Mouse (Mus musculus) forebrain, embryonic 14.5 days (tissue): ENCODE measurements around the gene Mesp2. TPM values are rescaled to one million over a fixed set of nuclear protein-coding genes. Genes with fewer than 3 reads are reported as not detected.

Experiments
- polyA plus RNA-seq: library from polyadenylated mRNA; unstranded; fragments of >200 nt; fragmentation: Nextera tagmentation; extraction: Ambion mirVana; gene quantifications from 2 replicates; pipeline ENCODE4 v1.2.1, GENCODE M21; 2014

The Mesp2 gene
- polyA plus RNA-seq, 1 experiment from 2014 or later: 2.2 TPM

Other genes starting within 250 kb of the Mesp2 start
- 1.6 and 4.2 TPM in 2 replicates for gene Rhcg, start 193.1 kb upstream of the Mesp2 start, polyA plus RNA-seq
- 3.5 and 3.6 TPM in 2 replicates for gene Ticrr, start 150.5 kb upstream of the Mesp2 start, polyA plus RNA-seq
- 1.9 and 2.5 TPM in 2 replicates for gene Kif7, start 95.0 kb upstream of the Mesp2 start, polyA plus RNA-seq
- not detected in 2 replicates for gene Plin1, start 77.8 kb upstream of the Mesp2 start, polyA plus RNA-seq
- 15.1 and 16.7 TPM in 2 replicates for gene Pex11a, start 67.6 kb upstream of the Mesp2 start, polyA plus RNA-seq
- gene Wdr93, start 67.6 kb upstream of the Mesp2 start, polyA plus RNA-seq: 0.46 and 0.52 TPM in 2 replicates
- not detected in 2 replicates for gene Mesp1, start 16.9 kb upstream of the Mesp2 start, polyA plus RNA-seq
- 2.7 and 4.2 TPM in 2 replicates for gene Anpep, start 50.3 kb downstream of the Mesp2 start, polyA plus RNA-seq
- 50.5 and 52.5 TPM in 2 replicates for gene Ap3s2, start 109.9 kb downstream of the Mesp2 start, polyA plus RNA-seq
- 16.0 and 17.3 TPM in 2 replicates for gene Arpin, start 124.6 kb downstream of the Mesp2 start, polyA plus RNA-seq
- gene Zfp710, start 214.1 kb downstream of the Mesp2 start, polyA plus RNA-seq: 17.6 and 18.3 TPM in 2 replicates